Mouse (Mus musculus) adrenal gland, adult (tissue): ENCODE measurements around the gene Ghrh.
A peak's percentile ranks its signal among the peaks of the same experiment; 100 is the strongest.
"Not testable (repeated sequence)": the region's sequence is repeated elsewhere in the genome, so short reads cannot be mapped to it uniquely, and the experiment has no call there.

ENCODE experiments used
- DNase-seq, 2 experiments: peaks; one replicate each; pipeline ENCODE4 v3.0.0; 2022 to 2023; ENCODE audit warnings: low spot score in 1 of 2; ENCODE audit not compliant: inconsistent age in 2 of 2

The Ghrh gene

DNA sequence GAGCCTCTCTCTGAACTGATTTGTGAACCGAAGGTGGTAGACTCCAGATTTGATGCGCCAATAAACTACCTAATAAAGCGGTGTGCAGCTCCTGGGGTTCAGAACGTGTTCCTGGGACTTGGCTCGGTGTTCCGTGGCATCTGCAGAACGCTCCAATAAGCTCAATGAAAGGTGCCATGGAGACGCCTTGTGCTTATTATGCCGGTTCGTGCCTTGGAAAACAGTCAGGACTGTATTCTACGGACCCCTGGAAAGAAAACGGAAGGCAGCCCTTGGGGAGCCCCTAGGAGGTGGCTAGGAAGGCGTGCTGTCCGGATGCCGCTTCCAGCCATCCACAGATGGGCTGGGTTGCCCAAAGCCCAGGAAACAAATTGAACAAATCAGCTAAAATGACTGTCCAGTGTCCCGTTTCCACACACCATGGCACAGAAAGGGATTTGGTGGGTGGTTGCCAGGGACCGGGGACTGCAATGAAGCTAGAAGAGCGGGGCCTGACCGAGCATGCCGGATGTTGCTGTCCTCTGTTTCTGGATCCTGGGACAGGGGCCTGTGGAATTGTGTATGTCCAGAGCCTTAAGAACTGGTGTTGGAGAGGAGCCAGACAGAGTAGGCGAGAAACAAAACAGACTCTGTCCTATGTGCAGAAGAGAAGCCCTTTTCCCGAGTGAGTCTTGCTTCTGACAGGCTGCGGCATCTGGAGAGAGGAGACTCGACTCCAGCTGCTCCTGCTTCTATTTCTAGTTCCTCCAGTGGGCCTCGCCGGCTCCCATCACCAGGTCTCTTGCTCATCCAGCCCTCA lies at the start of gene Ghrh:
Ghrh (minus strand) TSS at position 146 of the 799 bp plus-strand sequence.
- no peak for DNase-seq

DNA sequence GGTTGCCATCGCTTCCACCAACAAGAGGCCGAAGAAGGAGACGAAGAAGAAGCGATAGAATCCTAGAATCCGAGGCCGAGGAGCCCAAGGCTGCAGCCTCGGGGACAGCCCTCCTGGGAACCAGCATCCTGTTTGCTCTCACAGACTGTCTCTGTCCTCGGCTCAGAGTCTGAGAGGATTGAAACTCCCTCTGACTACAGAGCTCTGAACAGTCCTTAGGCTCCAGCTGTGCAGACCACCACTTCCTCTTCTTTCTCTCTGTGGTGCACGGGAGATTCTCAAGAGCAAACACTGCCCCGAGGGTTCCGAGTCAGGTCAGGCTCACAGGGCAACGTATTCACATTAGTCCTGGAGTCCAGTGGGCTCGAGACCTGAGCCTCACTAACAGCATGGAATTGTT lies 48.7 kb upstream of the Ghrh start:
- DNase-seq: no peak

DNA sequence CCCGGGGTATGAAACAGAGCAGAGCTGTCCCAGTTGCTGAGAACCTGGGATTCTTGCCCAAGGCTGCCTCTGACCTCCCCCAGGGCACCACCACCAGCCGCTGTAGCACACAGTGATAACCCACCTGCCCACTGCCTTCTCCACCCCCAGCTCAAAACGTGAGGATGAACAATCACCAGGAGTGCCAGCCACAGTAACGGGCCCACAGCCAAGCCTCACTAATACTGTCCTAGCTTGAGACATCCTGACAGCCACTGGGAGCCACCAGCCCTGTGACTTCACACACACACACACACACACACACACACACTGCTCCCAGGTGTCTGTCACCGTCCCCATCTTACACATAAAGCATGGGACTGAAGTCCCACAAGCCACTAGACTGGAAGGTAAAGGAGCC lies 48.1 kb upstream of the Ghrh start:
- DNase-seq: no peak

DNA sequence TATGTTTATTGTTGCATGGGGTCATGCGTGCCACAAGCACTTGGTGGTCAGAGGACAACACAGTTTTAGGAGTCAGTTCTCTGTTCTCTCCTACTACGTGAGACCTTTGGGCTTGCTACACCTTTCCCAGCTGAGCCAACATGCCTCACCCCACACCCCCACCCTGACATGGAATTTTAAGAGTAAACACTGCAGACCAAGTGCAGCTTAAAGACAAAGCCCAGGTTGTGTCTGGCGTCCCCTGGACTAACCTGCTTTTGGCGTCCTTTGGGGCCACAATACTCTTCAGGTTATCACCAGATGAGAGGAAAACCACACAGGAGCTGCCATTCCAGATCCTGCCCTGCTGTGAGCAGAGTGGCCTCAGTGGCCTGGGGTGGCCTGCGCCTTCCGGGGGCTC lies 47.6 kb upstream of the Ghrh start:
- no peak for DNase-seq

DNA sequence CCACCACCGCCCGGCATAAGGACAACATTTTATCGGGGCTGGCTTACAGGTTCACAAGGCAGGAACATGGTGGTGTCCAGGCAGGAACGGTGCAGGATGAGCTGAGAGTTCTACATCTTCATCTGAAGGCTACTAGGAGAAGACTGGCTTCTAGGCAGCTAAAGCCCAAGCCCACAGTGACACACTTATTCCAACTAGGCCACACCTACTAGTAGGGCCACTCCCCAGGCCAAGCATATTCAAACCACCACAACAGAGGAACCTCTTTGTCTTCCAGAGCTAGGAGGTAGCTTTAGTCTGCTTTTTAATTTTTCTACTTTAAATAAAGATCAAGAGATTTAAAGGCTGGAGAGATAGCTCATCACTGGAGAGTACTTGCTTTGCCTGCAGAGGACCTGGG lies 46.2 kb upstream of the Ghrh start:
- no peak for DNase-seq

DNA sequence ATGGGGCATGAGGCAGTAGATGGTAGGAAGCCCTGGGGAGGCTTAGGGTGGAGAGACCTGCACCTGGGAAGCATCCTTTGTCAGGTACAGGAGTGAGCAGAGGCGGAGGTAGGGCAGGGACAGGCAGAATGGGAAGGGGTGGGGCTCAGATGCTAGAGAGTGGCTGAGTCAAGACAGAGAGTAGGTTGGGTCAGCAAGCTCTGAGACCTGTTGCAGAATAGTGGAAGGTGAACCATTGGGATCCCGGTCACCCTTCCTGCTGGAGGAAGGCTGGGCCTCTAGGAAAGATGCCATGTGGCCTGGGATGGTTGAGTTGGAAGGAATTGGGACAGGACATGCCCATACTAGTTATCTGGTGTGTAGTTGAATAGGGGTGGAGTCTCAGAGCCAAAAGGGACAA lies 45.0 kb upstream of the Ghrh start:
- no peak for DNase-seq

DNA sequence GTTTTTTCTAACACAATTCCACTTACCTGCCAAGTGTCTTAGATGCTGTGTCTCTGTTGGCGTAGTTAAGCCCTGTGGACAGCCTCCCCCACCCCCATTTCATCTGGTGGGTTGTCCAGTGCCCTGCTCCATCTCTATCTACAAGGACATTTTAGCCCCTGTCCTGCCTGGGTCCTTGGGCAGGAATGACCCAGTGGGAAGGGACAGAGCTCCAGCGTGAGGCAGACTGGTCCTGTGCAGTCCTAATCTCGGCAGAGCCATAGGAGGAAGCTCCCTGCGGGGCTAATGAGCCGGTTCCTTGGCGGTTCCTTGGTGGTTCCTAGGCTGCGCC lies 42.2 kb upstream of the Ghrh start:
- no peak for DNase-seq

DNA sequence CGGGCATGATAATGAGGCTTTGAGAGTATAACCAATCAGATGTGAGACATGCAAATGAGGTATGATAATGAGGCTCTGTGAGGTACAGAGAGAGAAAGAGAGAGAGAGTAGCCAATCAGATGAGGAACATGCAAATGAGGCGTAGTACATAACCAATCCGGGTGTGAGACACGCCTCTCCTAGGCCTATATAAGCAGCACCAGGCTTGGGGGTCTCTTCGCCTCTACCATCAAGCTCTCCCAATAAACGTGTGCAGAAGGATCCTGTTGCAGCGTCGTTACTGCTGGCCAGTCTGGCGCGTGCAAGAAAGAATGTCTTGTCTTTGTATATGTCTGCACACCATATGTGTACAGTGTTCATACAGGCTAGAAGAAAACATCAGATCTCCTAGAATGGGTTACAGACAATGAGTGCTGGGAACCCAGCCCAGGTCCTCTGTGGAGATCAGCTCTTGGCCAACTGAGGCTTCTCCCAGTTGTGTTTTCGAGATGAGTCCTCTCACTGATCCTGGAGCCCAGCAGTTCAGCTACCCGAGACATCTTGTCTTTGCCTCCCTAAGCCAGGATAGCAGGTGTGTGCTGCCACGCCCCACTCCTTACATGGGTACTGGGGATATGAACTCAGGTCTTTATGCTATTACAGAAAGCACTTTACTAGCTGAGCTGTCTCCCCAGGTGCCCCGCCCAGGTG lies 41.7 kb upstream of the Ghrh start:
- DNase-seq: not testable (repeated sequence)

DNA sequence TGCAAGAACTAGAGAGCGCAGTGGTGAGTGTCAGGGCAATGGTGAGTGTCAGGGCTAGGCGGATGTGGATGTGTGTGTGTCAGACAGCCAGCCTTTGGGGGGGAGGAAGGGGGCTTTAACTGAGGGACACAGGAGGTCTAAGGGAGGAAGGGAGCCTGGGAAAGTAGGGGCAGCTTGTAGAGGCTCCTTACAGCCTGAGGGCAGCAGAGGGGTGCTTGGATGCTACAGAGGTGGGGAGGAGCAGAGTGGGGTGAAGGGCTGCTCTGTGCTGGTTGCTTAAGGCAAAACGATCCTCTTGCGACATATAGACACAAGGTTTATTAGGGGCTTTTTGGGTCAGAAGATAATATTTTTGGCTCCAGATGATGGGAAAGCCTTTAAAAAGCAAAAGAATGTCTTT lies 37.5 kb upstream of the Ghrh start:
- no peak for DNase-seq

DNA sequence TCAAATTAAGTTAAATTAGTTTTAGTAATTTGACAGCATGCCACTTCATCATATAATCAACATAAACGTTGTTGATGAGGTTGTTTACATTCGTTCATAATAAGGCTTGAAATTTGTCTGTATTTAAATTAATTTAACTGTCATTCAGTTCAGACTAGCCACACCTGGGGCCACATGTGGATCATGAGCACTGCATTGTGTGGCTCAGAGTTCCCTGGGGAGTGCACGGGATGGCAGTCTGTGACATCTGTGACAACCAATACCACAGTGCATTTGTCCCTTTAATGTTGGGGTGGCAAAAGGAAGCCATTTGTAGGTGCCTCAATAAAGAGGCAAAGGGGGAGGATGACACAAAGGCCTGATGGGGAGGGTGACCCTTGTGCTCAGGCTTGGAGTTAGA lies 29.7 kb upstream of the Ghrh start:
- no peak for DNase-seq

DNA sequence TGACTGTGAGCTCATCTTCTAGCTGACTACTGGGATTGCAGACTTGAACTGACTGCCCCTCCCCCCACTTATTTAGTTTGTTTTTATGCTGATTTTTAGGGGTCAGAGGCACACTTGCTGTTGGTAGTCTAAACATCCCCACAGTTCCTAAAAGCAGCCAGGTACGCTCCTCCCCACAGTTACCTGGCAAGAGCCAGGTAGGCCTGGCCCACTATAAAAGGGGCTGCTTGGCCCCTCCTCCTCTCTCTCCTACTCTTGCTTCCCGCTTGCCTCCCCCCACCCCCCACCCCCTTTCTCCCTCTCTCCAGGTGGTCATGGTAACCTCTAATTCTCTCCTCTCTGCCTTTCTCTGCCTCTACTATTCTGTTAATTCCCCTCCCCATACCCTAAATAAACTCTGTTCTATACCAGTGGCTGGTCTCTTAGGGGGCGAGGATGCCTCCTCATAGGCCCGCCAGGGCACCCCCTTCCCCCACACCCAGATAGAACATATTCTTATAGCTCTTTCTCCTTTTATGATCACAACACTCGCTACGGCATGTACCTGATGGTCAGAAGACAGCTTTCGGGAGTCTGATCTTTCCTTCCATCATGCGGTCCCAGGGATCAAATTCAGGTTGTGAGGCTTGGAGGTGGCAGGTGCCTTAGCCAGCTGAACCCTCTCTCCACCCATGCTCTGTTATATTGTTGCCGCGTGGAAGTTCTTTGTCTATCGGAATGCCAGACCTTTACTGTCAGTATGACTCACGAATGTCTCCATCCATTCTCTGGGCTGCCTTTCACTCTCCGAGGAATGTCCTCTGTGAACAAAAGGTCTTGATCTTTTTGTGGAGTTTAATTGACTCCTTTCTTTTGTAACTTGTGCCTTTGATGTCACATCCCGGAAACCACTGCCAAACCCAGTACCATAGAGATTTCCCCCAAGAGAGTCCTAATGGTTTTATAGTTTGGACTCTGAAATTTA lies 28.8 kb upstream of the Ghrh start:
- peak; percentile 22 to 52 for DNase-seq

DNA sequence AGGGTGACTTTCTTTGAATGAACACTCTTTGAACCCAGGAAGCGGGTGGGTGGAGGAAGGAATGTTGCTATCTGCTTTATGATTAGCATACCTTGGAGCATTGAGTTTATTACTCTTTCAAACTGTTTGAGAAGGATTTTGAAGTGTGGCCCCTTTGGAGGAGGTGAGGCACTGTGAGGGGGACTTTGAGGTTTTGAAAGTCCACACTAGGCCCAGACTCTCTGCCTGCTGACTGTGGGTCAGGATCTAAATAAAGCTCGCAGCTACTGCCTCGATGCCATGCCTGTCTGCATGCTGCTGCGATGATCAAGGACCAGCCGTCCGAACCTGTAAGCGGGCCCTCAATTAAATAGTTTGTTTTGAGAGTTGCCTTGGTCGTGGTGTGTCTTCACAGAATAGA lies 27.7 kb upstream of the Ghrh start:
- DNase-seq: no peak

DNA sequence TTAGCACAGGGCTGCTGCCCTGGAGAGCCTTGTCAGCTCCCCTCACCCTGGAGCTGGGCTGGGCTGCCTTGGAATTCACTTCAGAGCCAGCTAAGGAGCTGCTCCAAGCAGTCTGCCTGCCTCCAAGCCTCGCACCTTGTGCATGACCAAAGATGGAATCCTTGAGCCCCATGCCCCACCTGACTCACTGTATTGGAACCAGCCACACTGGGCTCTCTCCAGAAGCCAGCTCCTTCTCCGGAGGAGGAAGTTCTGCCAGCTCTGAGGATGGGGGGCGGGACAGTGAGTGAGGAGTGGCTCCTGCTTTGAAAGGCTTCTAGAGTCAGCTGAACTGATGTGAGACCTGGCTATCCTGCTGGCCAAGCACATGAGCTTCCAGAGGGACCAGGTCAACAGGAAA lies 26.4 kb upstream of the Ghrh start:
- DNase-seq: no peak

DNA sequence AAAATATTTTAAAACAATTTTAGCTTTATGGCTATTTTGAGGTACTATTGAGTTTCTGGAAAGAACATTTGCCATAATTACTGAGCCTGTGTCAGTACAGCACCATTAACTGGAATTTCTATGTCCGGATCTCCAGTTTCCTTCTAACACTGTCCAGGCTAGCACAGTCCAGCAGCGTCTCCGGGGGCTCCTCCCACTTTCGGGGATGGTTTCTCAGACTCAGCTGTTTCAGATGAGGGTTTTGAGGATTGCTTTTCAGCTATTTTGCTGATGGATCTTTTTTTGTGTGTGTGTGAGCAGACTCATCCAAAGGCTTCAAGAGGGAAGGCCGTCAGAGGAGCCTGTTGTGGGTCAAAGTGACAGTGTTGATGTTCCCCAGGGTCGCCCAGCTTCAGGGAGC lies 24.4 kb upstream of the Ghrh start:
- no peak for DNase-seq

DNA sequence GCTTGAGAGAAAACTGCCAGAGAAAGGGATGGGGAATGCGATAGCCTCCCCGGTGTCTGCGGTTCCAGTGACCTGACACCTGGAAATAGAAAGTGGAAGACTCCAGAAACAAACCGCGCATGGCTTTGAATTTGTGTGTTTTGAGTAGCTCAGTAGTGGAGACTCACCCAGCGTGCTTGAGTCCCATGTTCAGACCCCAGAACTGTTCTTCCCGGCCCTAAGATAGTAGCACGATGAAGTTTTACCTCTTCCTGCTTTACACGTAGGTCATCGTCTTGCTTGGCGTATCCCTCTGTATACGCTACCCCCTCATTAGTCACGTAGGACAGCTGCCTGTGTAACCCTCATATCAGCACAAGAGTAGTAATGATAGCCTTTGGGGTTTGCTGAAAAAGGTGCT lies 20.7 kb upstream of the Ghrh start:
- no peak for DNase-seq

DNA sequence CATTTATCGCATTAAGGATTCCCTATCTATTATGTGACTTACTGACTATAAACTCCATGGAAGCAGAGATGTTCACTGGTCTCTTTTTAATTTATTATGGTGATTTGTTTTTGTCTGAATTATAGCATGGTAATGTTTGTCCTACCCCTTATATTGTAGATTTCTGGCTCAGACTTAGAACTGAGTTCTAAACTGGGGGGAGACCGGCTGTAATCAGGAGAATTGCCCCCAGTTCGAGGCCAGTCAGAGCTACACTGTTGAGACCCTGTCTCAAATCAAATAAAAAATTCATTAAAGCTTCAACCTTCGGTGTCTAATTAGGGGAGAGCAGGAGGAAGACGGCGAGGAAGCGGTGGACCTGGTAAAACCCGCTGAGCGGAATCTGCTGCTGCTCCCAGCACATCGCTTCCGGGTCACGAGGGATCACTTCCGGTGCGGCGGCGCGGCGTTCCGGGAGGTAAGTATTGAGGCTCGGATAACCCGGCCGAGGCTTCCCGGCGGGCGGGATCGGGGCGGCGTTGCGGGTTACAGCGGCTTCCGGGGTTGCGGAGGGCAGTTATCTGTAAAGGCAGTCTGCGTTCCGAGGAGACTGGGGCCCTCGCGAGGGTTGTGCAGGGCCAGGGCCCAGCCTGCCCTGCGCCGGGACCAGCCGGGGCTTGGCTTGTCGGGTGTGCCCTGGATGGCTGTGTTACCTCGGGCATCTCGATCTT lies 20.0 kb upstream of the Ghrh start, which contains the start of gene Manbal:
Manbal (plus strand) TSS at position 411 of the 710 bp plus-strand sequence.
- DNase-seq: peak; percentile 95 to 99

DNA sequence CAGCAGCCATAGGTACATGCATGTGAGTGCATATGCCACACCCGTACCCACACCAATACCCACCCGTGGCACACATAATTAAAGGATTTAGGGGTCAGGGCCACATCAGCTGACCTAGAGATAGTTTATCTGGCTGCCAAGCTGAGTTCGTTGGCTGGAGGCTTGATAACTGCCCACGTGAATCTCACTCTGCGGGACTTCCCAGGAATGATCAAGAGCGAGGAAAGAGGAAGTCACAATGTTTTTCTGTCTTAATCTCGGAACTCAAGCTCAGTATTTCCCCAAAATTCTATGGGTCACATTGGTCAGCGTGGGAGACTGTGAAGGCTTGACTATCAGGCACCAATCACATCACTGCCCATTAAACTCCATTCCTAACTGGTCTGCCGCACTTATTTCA lies 19.5 kb upstream of the Ghrh start:
- peak in 1 of 2 experiments; percentile 38 for DNase-seq

DNA sequence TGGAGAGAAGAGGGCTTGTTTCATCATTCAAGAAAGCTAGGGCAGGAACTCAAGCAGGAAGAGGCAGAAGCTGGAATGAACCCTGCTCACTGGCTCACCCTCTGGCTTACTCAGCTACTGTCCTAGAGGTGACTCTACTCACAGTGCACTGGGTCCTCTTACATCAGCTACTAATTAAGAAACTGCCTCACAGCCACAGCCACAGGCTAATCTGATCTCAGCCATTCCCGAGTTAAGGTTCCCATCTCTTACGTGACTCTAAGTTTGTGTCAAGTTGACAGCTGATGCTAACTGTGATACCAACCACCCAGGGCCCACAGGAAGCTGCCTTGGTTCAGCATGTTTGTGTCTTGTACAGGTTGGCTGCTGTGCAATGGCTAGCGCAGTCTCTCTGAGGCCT lies 15.7 kb upstream of the Ghrh start:
- DNase-seq: no peak

DNA sequence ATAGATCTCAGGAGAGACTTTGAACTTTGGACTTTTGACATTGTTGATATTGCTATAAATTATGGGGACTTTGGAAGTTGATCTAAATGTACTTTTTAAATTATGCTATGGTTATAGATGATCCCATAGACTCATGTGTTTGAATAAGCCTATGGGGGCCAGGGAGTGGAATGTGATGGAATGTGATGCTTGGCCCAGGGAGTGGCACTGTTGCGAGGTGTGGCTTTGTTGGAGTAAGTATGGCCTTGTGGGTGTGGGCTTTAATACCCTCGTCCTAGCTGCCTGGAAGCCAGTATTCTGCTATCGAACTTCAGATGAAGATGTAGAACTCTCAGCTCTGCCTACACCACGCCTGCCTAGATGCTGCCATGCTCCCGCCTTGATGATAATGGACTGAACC lies 12.7 kb upstream of the Ghrh start:
- no peak for DNase-seq

DNA sequence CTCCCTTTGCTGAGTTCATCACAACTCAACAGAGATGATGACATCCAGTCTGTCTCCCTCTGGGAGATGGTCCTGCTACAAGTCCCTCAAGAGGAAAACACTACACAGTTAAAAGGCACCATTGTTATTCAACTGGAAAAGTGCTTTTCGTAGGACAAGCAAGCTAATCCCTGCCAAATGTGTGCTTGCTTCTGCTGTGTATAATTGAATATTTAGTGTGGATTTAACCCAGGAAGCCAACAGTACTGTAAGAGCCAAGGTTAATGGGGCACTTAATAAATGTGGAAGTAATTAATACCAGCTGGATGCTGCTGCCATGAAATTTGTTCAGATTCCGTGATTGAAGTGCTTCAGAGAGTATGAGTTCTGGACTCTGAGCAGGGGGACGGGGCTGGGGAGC lies 6.8 kb upstream of the Ghrh start:
- DNase-seq: no peak

DNA sequence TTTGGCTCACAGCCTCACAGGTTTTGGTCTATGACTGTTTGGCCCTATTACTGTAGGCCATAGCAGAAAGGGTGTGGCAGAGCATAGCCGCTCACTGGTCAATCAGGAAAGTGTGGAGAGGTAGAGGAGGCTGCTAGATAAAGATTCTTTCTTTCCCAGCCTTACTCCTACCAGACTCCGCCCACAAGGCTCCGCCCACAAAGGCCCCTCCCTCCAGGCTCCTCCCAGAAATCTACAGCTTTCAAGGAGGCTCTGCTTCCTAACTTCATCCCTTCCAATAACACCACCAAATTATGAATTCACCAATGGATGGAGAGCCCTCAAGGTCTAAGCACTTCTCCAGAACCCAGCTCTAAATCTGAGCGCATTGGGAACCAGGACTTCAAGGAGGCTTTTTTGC lies 5.9 kb upstream of the Ghrh start:
- DNase-seq: no peak
